Mouse (Mus musculus): ENCODE data around the gene Slc16a10.

GRCm38 (mm10) chr10:40124570-40124969 lies 17.5 kb downstream of the Slc16a10 start:
- TF ChIP-seq EP300 (IDR thresholded peaks at IDR 0.05; ENCODE audit: low read depth) (no peak), CTCF (IDR thresholded peaks at IDR 0.05; ENCODE audit: low read depth) (no peak)
